Mouse (Mus musculus): ENCODE measurements around the gene Reep6. TPM values are rescaled to one million over a fixed set of nuclear protein-coding genes. Genes with fewer than 3 reads are reported as not detected.

Gene Reep6
- polyA plus RNA-seq (2014; fragmentation: Illumina TruSeq; extraction: RNeasy Lipid Tissue Mini Kit (QIAGEN cat#74804); ENCODE audit: low replicate concordance) = 5.9 TPM

DNA sequence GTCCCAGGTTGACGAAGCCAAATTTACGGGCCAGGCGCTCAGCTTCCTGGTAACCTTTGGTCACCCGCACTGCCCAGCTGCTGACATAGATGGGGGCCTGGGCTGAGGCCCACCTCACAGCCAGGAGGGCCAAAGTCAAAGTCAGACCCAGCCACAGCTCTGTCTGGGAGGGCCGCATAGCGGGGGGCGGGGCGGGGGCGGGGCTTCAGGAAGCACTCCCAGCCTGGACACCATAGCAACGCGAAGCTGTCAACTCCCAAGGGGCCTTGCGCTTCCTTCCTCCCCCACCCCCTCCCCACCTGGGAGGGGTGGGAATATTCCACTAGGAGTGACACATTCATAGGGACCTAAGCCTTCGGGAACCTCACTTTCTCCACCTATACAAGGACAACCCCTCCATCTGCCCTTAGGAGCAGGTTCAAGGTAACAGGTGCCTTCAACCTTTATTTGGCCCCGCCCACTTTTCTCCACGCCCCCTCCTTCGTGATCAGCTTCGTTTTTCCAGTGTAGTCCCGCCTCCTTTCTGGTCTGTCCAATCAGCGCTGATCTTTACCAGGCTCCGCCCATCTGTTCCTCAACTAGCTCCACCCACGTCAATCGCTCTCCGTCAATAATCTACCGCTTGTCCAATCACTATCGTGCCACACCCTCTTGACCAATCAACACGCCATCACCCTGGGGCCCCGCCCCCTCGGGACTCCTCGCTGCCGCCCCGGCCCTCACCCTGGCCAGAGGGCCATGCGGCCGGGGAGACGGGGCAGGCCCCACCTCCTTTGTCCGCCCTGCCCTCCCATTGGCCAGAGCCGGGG, at the start of gene Reep6, which contains the start of gene Pcsk4:
Gene Reep6 (plus strand): TSS at position 681 of the 809 bp plus-strand sequence.
Gene Pcsk4 (minus strand): TSS at position 226 of the 809 bp plus-strand sequence.

DNA sequence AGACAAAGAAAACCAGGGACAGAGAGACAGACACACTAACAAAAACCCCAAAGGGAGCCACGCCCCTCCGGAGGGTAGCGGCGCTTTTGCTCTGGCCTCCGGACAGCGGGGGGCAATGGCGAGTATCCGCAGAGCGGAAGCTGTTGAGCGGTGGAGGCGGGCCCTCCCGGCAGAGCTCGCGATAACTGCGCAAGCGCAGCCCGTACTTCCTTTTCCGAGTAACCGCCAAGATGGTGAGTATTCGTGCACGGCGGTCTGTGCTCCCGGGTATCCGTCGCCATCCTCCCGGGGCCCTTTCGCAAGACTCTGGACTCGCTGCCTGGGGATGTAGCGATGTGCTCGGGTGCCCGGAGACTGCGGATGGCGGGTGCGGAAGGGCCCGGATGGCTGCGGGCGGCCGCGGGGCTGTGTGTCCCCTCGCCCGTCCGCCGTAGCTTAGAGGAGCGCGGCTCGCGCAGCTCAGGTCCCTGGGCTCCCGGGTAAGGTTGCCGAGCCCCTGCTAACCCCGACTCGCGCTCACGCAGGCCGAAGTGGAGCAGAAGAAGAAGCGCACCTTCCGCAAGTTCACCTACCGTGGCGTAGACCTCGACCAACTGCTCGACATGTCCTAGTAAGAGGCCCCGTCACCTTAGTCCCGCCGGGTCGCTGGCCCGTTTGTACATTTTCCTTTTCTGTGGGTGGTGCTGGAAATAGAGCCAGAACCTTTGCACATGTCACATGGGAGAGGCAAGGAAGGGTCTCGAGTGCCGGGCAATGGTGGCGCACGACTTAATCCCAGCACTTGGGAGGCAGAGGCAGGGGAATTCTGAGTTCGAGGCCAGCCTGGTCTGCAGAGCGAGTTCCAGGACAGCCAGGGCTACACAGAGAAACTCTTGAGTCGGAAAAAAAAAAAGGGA, 37.3 kb upstream of the Reep6 start, which contains the start of gene Rps15:
Gene Rps15 (plus strand): TSS at position 203 of the 896 bp plus-strand sequence.

DNA sequence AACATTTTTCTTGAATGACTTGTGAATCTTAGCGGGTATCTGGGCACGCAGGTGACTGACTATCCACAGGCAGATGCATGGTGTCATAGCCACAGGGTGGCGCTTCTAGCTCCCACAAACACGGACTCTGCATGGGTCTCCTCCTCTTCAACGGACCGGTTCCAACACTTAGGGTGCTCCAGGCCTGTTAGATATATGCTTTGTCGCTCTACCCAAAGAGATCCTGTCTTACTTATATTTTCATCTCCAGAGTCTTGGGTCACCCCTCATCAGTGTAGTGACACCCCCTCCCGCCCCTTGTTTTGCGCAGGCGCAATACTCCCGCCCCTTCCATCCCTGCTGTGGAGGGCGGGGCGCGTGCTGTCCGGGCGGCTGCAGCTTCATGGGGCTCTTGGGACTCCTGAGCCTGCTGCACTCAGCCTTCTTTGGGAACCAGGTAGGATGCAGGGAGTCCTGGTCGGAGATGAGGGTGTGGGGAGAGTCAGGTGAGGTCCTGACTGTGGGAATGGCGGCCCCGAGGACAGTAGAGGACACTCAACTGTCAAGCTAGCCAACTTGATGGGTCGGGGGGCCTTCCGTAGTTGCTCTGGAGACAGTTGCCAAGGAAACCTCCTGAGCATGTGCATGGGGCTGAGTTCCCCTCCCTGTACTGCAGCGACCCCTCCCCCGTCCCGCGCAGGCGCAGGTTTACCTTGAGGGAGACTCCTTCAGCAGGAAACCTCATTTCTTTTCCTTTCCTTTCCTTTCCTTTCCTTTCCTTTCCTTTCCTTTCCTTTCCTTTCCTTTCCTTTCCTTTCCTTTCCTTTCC, 33.9 kb upstream of the Reep6 start, which contains the start of gene Apc2:
Gene Apc2 (plus strand): TSS at position 360 of the 808 bp plus-strand sequence.

DNA sequence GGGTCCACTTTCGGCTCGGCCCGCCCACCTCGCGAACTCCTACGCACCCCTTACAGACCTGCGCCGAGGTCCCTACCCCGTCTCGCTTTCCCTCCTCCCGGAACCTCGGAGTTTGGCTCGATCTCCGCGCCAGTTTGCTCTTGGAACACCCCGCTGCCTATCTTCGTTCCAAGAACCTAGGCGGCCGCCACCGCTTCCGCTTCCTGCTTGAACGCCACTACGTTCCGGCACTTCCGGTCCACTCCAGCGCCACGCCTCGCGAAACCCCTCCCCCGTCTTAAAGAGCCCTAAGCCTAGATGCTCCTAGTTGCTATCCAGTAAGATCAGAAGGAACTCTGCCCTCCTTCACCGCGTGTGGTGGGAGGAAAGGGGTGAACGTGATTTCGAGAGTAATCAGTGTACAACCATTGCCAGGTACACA, 9.4 kb upstream of the Reep6 start, which contains the start of gene 2310011J03Rik:
Gene 2310011J03Rik (minus strand): TSS at position 198 of the 421 bp plus-strand sequence.

DNA sequence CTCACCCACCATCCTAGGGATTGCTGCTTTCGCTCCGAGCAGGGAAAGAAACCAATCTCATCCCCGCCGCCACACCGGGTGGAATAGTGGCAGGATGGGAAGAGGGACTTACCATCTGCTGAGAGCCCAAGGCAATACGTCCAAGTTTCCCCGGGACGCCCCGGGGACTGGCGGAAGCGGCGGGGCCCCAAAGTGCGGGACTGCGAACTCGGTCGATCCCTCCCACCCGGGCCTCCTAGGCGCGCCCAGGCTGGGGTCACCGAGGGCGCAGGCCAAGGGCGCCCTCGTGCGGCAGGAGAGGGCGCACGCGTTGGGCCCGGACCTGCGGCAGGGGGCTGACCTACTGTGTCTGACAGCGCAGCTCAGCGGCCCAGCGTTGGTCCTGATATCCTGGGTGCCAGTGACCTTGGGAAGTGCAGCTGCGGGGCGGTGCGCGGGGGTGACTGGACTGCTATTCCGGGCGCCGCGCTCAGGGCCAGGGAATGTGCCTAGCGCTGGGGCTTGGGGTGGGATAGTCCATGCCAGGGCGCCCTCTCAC, 18.6 kb downstream of the Reep6 start, which contains the start of gene Adamtsl5:
Gene Adamtsl5 (minus strand): TSS at position 169 of the 538 bp plus-strand sequence.

DNA sequence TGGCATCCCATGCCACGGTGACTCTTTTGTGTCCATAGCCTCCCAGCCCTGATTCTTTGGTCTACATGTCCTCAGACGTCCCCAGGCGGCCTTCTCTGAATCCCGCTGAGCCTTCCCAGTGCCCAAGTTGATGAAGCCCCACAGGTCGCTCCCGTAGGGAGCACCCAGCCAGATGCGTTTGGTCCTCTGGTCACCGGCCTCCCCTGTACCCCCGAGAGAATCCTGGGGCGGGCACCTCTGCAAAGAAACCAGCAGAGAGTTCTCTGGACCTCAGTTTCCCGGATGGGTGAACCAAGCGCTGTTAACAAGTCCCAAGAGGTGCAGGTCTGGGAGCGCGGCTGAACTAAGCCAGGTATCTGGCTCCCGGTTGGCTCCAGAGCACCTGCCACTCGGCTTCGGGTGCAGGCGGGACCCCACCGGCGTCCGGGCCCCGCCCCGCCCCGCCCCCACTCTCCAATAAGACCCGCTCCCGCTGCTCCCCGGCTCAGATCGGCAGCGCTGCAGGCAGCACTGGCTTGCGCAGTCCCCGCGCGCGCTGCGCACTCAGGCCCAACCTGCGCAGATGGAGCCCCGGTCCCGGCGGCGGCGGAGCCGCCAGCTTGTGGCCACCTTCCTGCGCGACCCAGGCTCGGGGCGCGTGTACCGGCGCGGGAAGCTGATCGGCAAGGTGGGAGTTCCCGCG, 26.4 kb downstream of the Reep6 start, which contains the start of gene Plk5:
Gene Plk5 (plus strand): TSS at position 459 of the 682 bp plus-strand sequence.

Other genes starting within 250 kb of the Reep6 start
- gene Sbno2, start 224.4 kb upstream of the Reep6 start, polyA plus RNA-seq (2014; fragmentation: Illumina TruSeq; extraction: RNeasy Lipid Tissue Mini Kit (QIAGEN cat#74804); ENCODE audit: low replicate concordance) = 0.52 TPM
- 3.0 TPM for gene Stk11, start 214.2 kb upstream of the Reep6 start, polyA plus RNA-seq (2014; fragmentation: Illumina TruSeq; extraction: RNeasy Lipid Tissue Mini Kit (QIAGEN cat#74804); ENCODE audit: low replicate concordance)
- 1.8 TPM for gene Atp5d, start 191.3 kb upstream of the Reep6 start, polyA plus RNA-seq (2014; fragmentation: Illumina TruSeq; extraction: RNeasy Lipid Tissue Mini Kit (QIAGEN cat#74804); ENCODE audit: low replicate concordance)
- gene Cbarp, start 189.1 kb upstream of the Reep6 start, polyA plus RNA-seq (2014; fragmentation: Illumina TruSeq; extraction: RNeasy Lipid Tissue Mini Kit (QIAGEN cat#74804); ENCODE audit: low replicate concordance) = not detected
- 7.7 TPM for gene Midn, start 181.7 kb upstream of the Reep6 start, polyA plus RNA-seq (2014; fragmentation: Illumina TruSeq; extraction: RNeasy Lipid Tissue Mini Kit (QIAGEN cat#74804); ENCODE audit: low replicate concordance)
- 12.5 TPM for gene Cirbp, start 164.0 kb upstream of the Reep6 start, polyA plus RNA-seq (2014; fragmentation: Illumina TruSeq; extraction: RNeasy Lipid Tissue Mini Kit (QIAGEN cat#74804); ENCODE audit: low replicate concordance)
- not detected for gene 1600002K03Rik, start 157.0 kb upstream of the Reep6 start, polyA plus RNA-seq (2014; fragmentation: Illumina TruSeq; extraction: RNeasy Lipid Tissue Mini Kit (QIAGEN cat#74804); ENCODE audit: low replicate concordance)
- 0.37 TPM for gene Efna2, start 150.5 kb upstream of the Reep6 start, polyA plus RNA-seq (2014; fragmentation: Illumina TruSeq; extraction: RNeasy Lipid Tissue Mini Kit (QIAGEN cat#74804); ENCODE audit: low replicate concordance)
- 3.4 TPM for gene Mum1, start 103.5 kb upstream of the Reep6 start, polyA plus RNA-seq (2014; fragmentation: Illumina TruSeq; extraction: RNeasy Lipid Tissue Mini Kit (QIAGEN cat#74804); ENCODE audit: low replicate concordance)
- gene Ndufs7, start 80.8 kb upstream of the Reep6 start, polyA plus RNA-seq (2014; fragmentation: Illumina TruSeq; extraction: RNeasy Lipid Tissue Mini Kit (QIAGEN cat#74804); ENCODE audit: low replicate concordance) = 3.5 TPM
- not detected for gene Gamt, start 68.9 kb upstream of the Reep6 start, polyA plus RNA-seq (2014; fragmentation: Illumina TruSeq; extraction: RNeasy Lipid Tissue Mini Kit (QIAGEN cat#74804); ENCODE audit: low replicate concordance)
- 26.5 TPM for gene Dazap1, start 68.5 kb upstream of the Reep6 start, polyA plus RNA-seq (2014; fragmentation: Illumina TruSeq; extraction: RNeasy Lipid Tissue Mini Kit (QIAGEN cat#74804); ENCODE audit: low replicate concordance)
- gene Rps15, start 37.5 kb upstream of the Reep6 start, polyA plus RNA-seq (2014; fragmentation: Illumina TruSeq; extraction: RNeasy Lipid Tissue Mini Kit (QIAGEN cat#74804); ENCODE audit: low replicate concordance) = 1.6 TPM
- not detected for gene Apc2, start 34.0 kb upstream of the Reep6 start, polyA plus RNA-seq (2014; fragmentation: Illumina TruSeq; extraction: RNeasy Lipid Tissue Mini Kit (QIAGEN cat#74804); ENCODE audit: low replicate concordance)
- gene 2310011J03Rik, start 9.4 kb upstream of the Reep6 start, polyA plus RNA-seq (2014; fragmentation: Illumina TruSeq; extraction: RNeasy Lipid Tissue Mini Kit (QIAGEN cat#74804); ENCODE audit: low replicate concordance) = 0.52 TPM
- gene Pcsk4, start 455 bp upstream of the Reep6 start, polyA plus RNA-seq (2014; fragmentation: Illumina TruSeq; extraction: RNeasy Lipid Tissue Mini Kit (QIAGEN cat#74804); ENCODE audit: low replicate concordance) = not detected
- 5.3 TPM for gene Adamtsl5, start 18.5 kb downstream of the Reep6 start, polyA plus RNA-seq (2014; fragmentation: Illumina TruSeq; extraction: RNeasy Lipid Tissue Mini Kit (QIAGEN cat#74804); ENCODE audit: low replicate concordance)
- not detected for gene Plk5, start 26.5 kb downstream of the Reep6 start, polyA plus RNA-seq (2014; fragmentation: Illumina TruSeq; extraction: RNeasy Lipid Tissue Mini Kit (QIAGEN cat#74804); ENCODE audit: low replicate concordance)
- 2.9 TPM for gene Mex3d, start 57.7 kb downstream of the Reep6 start, polyA plus RNA-seq (2014; fragmentation: Illumina TruSeq; extraction: RNeasy Lipid Tissue Mini Kit (QIAGEN cat#74804); ENCODE audit: low replicate concordance)
- gene Mbd3, start 69.6 kb downstream of the Reep6 start, polyA plus RNA-seq (2014; fragmentation: Illumina TruSeq; extraction: RNeasy Lipid Tissue Mini Kit (QIAGEN cat#74804); ENCODE audit: low replicate concordance) = not detected
- 1.4 TPM for gene Uqcr11, start 76.9 kb downstream of the Reep6 start, polyA plus RNA-seq (2014; fragmentation: Illumina TruSeq; extraction: RNeasy Lipid Tissue Mini Kit (QIAGEN cat#74804); ENCODE audit: low replicate concordance)
- gene Tcf3, start 103.7 kb downstream of the Reep6 start, polyA plus RNA-seq (2014; fragmentation: Illumina TruSeq; extraction: RNeasy Lipid Tissue Mini Kit (QIAGEN cat#74804); ENCODE audit: low replicate concordance) = 4.8 TPM
- gene Onecut3, start 164.9 kb downstream of the Reep6 start, polyA plus RNA-seq (2014; fragmentation: Illumina TruSeq; extraction: RNeasy Lipid Tissue Mini Kit (QIAGEN cat#74804); ENCODE audit: low replicate concordance) = 0.11 TPM
- gene Atp8b3, start 209.2 kb downstream of the Reep6 start, polyA plus RNA-seq (2014; fragmentation: Illumina TruSeq; extraction: RNeasy Lipid Tissue Mini Kit (QIAGEN cat#74804); ENCODE audit: low replicate concordance) = not detected
- 0.15 TPM for gene Rexo1, start 231.6 kb downstream of the Reep6 start, polyA plus RNA-seq (2014; fragmentation: Illumina TruSeq; extraction: RNeasy Lipid Tissue Mini Kit (QIAGEN cat#74804); ENCODE audit: low replicate concordance)
- 1.0 TPM for gene Klf16, start 247.4 kb downstream of the Reep6 start, polyA plus RNA-seq (2014; fragmentation: Illumina TruSeq; extraction: RNeasy Lipid Tissue Mini Kit (QIAGEN cat#74804); ENCODE audit: low replicate concordance)

Measured in small intestine, adult 10 weeks (tissue).